Mouse (Mus musculus) retina, postnatal 7 days (tissue): ENCODE data around the gene Blnk.

Experiments used
- DNase-seq: peaks from one replicate; pipeline ENCODE4 v3.0.0-alpha.2; 2012; ENCODE audit warnings: low read depth, low spot score

The Blnk gene

DNA sequence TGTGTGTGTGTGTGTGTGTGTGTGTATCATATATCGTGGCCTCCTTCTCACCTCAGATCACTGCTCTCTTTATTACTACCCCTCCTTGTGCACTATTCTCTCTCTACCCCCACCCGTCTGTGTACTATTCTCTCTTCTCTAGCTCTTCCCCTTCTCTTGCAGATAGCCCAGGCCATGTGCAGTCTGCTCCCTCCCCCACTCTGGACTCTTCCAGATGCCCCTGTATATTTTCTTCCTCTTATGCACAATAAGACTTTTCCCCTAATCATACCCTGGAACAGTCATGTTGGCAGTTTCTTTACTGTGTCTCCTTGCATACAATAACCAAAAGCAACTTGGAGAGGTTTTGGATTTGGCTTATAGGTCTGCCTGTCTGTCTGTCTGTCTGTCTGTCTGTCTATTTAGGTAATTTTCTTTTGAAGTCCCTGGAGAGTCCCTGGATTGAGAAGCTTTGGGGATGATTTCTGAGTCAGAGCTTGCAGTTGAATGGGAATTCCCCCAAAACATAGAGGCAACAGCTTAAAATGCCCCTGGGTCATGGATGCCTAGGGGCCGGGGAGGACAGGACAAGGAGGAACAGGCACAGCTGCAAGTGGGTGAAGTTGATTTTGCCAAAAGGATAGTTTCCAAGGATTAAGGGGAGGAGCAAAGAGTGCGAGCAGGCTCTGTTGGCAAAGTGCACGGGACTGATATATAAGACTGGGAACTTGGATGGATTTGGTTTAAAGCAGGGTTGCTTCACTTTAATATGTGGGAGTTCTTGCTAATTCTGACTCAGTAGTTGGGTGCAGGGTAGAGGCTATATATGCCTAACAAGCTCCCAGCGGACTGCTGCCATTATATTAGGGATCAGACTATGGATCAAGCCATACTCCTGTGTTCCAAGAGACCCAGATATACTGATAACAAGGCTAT, 29.1 kb downstream of the Blnk start:
- no peak for DNase-seq

DNA sequence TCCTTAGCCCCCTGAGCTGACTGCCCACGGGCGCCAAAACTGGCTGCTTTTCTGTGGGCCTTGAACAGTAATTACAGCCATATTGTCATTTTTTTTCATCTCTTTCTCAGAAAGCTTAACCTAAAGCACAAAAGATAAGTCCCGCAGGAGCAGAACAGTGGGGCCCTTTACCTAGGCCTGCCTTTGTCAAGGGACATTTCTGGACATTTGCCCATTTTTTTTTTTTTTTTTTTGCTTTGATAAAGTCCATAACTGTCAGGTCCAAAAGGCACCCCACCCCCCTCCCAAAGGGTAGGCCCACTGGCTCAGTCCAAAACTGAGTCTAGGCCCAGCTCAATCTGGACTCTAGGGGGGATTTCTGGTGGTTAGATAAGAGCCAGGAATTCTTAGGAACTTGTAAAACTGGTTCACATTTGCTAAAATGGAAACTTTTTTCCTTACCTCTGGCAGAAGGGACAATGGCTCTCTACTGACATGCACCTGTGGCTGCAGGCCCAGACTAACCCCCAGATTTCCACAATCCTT, 29.9 kb downstream of the Blnk start:
- no peak for DNase-seq

DNA sequence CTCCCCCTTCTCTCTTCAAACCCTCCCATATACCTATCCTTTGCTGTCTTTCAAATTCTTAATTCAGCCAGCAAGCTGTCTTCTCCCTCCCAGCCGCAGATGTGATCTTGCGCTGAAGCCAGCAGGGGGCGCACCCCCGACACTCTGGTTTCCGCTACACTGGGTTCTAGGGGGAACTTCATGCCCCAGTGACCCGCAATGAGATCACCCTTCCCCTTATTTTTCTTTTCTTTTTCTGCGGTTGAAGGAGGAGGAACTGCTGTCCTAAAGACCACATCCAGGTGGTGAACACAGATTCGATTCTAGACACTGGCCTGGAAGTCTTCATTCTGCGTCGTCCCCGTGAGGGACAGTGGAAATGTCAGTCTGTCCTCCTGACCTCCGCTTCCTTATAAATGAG, 31.3 kb downstream of the Blnk start:
- no peak for DNase-seq

DNA sequence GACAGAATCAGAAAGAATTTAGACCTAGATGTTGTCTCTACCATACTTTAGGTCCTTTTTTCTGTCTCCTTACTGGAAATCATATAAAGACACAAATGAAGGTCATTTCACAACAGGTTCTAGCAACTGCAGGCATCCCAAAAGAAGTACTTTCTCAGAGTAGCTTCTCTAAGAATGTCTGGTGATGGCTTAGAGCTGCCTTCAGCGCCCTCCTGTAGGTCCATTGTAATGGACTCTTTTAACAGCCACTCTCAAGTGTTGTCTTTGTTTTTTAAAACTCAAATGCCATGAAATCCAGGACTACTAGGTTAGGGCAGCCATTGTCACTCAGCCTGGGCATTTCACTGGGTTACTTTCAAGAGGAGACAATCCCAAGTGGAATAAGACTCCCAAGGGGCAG, 35.4 kb downstream of the Blnk start:
- no peak for DNase-seq

DNA sequence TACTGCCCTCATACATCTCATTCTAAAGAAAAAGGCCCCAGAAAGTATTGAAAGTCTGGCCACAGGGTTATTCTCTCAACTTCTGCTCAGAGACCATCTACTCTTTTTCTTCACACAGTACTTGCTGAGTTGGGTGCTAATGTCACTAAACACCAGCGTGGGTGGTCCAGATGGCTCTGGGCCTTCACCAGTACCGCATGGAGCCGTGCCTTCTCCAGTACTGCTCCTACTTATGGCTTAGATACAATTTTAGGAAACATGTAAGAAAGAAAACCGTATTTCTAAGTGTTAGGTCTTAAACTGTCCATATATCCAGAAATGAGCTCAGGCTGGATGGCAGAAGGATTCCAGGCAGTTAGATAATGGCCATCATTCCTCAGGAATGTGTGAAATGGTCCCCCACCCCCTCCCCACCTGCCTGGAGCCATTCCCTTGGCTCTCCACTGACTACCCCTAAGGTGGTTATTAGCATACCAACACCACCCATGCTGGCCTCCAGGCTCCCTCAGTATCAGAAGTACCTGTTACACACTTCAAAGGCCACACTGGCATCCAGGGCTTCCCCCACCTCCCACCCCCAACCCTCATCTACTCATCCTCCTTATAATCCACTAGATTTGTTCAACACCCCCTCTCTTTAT, 47.3 kb downstream of the Blnk start:
- DNase-seq = no peak

DNA sequence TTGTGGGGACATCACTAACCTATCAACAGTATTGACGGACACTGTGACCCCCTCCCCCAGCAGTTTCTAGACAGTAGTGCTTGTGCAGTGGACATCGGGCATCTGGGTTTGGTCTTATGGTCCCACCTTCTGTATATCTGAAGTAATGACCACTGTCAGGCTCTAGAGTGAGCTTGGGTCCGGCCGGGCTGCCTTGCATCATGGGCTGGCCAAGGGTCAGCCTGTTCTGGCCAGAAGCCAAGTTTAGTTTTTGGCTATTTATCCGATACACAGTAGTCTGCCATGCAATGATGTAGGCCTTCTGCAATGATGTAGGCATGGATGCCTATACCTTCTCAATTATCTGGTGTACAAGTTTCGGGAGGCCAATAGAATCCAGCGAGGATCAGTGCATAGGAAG, 50.8 kb downstream of the Blnk start:
- DNase-seq = no peak

DNA sequence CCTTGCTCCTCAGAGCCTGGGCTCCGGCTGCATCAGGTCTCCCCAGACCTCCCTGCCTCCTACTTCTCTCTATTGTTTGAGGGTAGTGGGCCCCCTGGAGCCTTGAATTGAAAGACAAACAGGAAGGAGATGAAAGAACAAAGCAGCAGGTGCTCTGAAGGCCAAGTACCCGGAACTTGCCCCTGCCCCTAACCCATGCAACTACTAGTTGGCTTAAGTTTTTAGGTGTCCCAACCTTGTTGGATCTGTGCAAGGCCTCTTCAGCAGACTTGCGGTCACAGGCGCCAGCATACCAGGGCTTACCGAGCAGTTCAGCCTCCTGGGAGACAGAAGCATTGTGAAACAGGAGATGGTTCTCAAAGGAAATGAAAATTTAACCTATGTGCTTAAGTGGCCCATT, 58.3 kb downstream of the Blnk start:
- no peak for DNase-seq

DNA sequence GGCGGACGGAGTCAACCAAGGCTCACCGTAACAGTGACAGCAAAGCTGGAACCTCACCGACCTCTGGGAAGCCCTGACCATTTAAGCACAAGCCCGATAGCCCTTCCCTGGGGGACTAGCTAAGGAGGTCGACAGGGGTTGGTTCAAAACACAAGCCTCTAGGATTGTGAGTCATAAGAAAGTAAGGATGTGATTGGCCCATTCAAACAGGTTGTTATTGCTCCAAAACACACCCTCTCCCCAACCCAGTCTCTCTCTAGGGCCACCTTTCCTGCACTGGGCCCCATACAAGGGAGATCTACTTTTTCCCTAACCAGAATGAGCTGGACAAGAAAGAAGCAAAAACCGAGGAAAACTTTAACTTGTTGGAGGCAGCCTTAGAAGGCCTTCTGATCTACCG, 59.0 kb downstream of the Blnk start:
- DNase-seq = no peak

DNA sequence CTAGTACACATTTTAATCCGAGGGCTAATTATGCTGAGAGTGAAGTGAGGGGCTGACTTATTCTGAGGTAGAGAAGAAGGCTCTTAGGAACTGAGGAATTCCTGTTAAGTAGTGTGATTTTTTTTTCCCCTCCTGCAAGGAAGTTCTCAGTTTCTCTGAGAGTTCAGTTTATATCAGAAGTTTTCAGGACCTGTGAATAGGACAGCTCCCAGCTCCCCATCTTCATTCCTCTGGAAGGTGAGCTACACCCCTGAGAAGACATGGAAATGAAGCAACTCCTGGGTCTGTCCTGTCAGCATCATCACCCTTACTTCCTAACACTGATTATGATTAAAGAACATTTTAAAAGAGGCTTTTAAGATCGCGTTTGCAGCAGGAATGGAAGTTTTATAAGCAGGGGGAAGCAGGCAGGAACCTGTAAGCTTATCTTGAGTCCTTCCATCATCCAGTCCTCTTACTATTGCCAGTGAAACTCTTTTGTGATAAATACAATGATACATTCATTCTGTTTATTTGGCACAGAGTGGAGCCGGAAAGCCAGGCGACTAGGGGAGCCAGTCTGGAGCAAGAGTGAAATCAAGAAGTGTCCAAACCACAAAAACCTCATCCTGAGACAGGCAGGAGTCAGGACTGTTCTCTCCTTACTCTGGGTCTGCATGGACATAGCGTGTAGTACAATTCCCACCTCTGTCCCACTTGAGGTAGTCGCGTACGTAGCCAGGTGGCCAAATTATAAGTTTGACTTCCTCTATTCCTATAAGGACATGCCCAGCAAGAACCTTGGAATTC, 62.6 kb downstream of the Blnk start:
- DNase-seq = no peak

DNA sequence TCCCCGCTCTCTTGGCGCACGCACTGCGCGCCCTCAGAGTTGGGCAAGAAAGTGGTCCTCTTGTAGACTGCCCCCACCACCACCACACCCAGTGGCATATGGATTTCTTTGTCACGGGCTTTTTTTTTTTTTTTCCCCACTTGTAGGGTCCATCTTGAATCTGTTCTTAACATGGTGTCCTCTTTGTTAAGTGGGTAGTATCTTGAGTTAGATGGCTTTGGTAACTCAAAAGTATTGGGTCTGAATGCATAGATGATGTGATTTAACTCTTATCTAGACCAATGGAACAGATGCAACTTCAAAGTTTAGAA, 99.0 kb downstream of the Blnk start:
- DNase-seq = no peak

DNA sequence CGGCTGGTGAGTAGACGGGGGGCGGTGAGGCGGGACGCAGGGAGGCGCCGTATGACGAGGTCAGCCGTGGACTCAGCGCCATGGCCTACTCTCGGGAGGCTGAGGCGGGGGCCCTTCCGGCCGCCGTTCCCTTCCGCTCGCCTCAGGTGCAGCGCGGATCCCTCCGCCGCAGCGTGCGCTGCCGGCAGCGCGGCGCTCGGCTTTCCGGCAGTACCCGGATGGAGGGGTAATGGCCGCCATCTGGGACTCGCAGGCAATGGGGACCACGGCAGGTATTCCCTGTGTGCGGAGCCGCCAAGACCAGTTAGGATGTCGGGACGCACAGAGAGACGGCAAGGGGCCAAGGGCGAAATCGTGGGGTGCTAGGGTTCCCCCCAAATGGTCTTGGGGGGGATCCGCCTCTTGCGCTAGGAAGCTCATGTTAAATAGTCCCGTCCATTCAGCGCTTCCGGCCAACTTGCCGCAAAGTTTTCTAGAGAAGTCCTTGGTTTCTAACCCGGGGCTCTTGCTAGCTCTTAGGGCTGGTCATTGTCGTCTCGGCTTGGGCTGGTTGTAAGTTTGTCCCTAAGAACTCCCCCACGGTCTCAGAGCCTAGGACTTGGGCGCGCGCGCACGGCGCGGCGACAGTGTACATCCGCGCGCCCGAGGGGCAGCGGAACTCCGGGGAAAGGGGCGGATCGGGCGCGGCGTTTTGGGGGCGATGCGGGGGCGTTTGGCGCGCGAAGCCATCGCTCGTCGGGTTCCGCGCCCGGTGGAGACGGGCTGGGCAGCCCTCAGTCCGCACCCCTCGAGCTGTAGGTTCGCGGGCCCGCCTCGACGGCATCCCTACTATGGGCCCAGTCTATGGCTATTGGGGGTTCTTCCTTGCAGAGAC, 99.6 kb downstream of the Blnk start, which contains the start of gene Zfp518a:
Zfp518a (plus strand) TSS at position 187 of the 874 bp plus-strand sequence.
- DNase-seq = peak; percentile 91

DNA sequence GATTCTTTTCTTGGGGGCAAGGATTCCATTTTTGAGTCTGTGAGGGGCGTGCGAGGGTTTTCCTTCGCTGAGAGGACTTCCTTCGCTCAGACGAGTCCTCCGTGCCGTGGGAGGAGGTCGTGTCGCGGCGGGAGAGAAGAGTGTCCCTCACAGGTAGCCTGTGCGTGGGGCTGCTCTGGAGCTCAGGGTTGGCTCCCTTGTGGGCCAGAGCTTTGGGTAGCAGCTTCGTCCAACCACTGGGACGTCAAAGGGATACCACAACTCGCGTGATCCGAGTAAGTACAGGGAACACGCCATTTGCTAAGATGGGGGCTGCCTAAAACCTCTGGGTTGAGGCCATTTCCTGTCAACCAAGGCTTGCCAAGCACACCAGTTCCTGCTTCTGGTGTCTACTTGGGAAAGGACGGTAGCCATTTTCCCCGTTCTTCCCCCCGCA, 100.2 kb downstream of the Blnk start:
- peak; percentile 4 for DNase-seq

DNA sequence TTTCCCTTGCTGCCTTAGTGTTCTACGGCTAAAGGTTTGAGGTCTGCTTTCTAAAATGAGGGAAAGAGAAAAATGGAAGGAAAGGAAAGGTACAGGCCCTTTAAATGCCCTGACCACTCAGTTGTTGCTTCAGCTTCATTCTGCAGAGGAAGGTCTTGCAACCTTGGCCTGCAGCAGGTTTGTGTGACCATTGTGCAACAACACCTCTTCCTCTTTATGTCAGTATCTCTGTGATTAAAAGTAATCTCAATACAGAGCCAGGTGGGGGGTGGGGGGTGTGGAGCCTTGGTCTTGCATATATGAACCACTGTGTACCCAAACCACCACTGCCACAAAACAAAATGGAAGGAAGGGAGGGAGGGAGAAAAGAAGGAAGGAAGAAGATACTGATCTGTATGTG, 105.4 kb downstream of the Blnk start:
- DNase-seq = no peak

DNA sequence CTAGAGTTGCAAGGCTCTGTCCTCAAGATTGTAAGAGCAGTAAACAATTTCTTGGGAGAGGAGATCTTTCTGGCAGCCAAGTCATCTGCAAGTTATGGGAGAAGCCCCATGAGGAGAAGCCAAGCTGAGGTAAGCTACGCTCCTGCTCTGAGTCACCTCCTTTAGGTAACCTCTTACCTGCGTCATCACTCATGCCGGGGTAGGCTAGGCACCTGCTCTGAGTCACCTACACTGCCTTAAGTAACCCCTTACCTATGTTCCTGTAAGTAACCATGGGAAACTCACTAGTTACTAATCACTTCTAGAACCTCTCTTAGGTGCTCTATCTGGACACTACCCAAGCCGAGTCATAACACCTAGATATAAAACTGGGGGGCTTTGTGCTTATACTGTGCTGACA, 112.6 kb downstream of the Blnk start:
- DNase-seq = no peak
